Mouse (Mus musculus): Measurements from ENCODE around the gene Mcu. TPM values are rescaled to one million over a fixed set of nuclear protein-coding genes. Genes with fewer than 3 reads are reported as not detected.

Mcu gene
- polyA plus RNA-seq, 2 experiments, result 3.5 to 7.9 TPM

DNA sequence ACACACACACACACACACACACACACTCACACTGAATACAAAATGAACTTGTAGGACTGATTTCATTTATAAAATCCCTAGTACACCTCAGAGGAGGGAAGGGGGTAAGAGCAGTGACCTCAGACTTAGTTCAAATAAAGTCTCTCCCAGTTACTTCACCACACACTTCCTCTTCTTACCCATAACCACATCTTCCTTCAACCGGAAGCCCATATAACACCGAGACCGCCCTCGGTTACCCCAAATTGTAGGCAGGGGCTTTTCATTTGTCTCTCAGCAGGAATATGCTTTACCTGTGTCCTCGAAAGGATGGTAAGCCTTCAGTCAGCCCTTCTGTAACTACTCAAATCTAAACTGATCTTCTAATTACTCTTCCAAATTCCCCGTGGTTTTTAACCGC lies 27.1 kb downstream of the Mcu start:
- no peak for DNase-seq (ENCODE audit: low read depth in 3 of 3, low spot score in 3 of 3)
- WGBS (ENCODE audit: insufficient replicate concordance), result 17% methylated on average over 7 of the region's 7 CpGs
- TF ChIP-seq CTCF (IDR thresholded peaks at IDR 0.05; ENCODE audit: low read depth) (no peak), EP300 (IDR thresholded peaks at IDR 0.05; ENCODE audit: low read depth) (no peak)
- H3K4me1 ChIP-seq (replicated peaks; ENCODE audit: control insufficient read depth in 2 of 2, insufficient read depth in 2 of 2, low read length in 1 of 2), result peaks cover 0 to 5% of the 10 kb centered on the region in 2 experiments; a peak in 1 of 4 replicates
- no peaks in the 10 kb centered on the region for H3K27me3 ChIP-seq (ENCODE audit: control insufficient read depth, insufficient read depth, low read length)
- H3K36me3 ChIP-seq (replicated peaks; ENCODE audit: control insufficient read depth, insufficient read depth, low read depth), result no peaks in the 10 kb centered on the region
- no peak overlapping the region for H3K27ac ChIP-seq
- no peaks in the 10 kb centered on the region for H3K9me3 ChIP-seq (ENCODE audit: control insufficient read depth, low read length)
- no peak for ATAC-seq (ENCODE audit: insufficient read depth)
- peak overlapping the region; percentile 44 for H3K4me2 ChIP-seq (ENCODE audit: low read depth)
- H3K4me3 ChIP-seq (ENCODE audit: insufficient read depth in 1 of 2, low read depth in 2 of 2, low read length in 2 of 2), result no peak overlapping the region
- H3K9ac ChIP-seq (replicated peaks), result peak overlapping the region; percentile 9; the same call in 1 of the 2 replicates

DNA sequence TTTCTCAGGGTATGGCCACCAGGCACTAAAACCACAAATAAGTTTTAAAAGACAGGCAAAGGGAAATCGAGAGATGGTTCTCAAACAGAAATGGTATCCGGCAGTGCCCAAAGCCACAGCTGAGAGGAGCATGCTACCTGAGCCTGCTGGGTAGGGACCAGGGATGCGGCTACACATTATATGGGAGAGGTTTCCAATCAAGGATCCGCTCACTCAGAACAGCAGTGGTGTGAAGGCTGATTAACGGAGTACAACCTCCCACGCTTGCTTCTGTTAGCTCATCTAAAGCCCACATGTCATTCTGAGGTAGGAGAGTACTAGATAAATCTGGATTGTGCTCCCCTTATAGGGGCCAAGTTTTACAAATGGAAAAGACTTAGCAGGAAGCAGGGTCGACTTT lies 28.4 kb downstream of the Mcu start:
- Histone ChIP-seq H3K27ac (no peak overlapping the region), H3K4me2 (ENCODE audit: low read depth) (no peak overlapping the region), H3K27me3 (ENCODE audit: control insufficient read depth, insufficient read depth, low read length) (no peaks in the 10 kb centered on the region), H3K36me3 (replicated peaks; ENCODE audit: control insufficient read depth, insufficient read depth, low read depth) (no peaks in the 10 kb centered on the region; the same call in 1 of the 2 replicates), H3K4me1 (replicated peaks; ENCODE audit: control insufficient read depth in 2 of 2, insufficient read depth in 2 of 2, low read length in 1 of 2) (peaks cover 0 to 5% of the 10 kb centered on the region in 2 experiments; a peak in 1 of 4 replicates), H3K9ac (replicated peaks) (no peak overlapping the region), H3K9me3 (ENCODE audit: control insufficient read depth, low read length) (no peaks in the 10 kb centered on the region), H3K4me3 (ENCODE audit: insufficient read depth in 1 of 2, low read depth in 2 of 2, low read length in 2 of 2) (no peak overlapping the region)
- TF ChIP-seq CTCF (IDR thresholded peaks at IDR 0.05; ENCODE audit: low read depth), result no peak
- no peak for TF ChIP-seq EP300 (IDR thresholded peaks at IDR 0.05; ENCODE audit: low read depth)
- ATAC-seq (ENCODE audit: insufficient read depth) (no peak), DNase-seq (ENCODE audit: low read depth in 3 of 3, low spot score in 3 of 3) (no peak)
- WGBS (ENCODE audit: insufficient replicate concordance), result 64% methylated on average over 7 of the region's 7 CpGs

DNA sequence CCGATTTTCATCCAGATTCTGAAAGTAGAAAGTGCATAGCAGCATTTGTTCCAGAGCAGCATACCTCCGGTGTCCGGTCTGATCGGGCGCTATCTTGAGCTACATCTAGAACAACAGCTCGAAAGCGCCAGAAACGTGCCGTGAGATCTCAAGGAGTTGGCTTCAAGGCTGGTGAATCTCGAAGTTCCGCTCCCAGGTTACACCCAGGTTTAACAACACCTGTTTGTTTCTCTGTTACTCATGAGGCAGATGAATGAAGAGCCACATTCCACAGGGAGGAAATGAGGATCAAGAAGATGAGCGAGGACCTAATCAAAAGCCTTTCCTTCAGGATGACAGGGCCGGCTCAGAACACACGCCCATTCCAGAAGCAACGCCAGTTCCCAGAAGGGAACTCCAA lies 29.7 kb downstream of the Mcu start:
- Histone ChIP-seq H3K9ac (replicated peaks) (no peak overlapping the region), H3K27me3 (ENCODE audit: control insufficient read depth, insufficient read depth, low read length) (no peaks in the 10 kb centered on the region), H3K4me1 (replicated peaks; ENCODE audit: control insufficient read depth in 2 of 2, insufficient read depth in 2 of 2, low read length in 1 of 2) (peaks cover 7 to 11% of the 10 kb centered on the region in 2 experiments), H3K36me3 (replicated peaks; ENCODE audit: control insufficient read depth, insufficient read depth, low read depth) (no peaks in the 10 kb centered on the region; the same call in 1 of the 2 replicates), H3K27ac (no peak overlapping the region), H3K9me3 (ENCODE audit: control insufficient read depth, low read length) (no peaks in the 10 kb centered on the region), H3K4me2 (ENCODE audit: low read depth) (no peak overlapping the region), H3K4me3 (ENCODE audit: insufficient read depth in 1 of 2, low read depth in 2 of 2, low read length in 2 of 2) (no peak overlapping the region)
- no peak for ATAC-seq (ENCODE audit: insufficient read depth)
- WGBS (ENCODE audit: insufficient replicate concordance), result 83% methylated on average over 15 of the region's 15 CpGs
- TF ChIP-seq EP300 (IDR thresholded peaks at IDR 0.05; ENCODE audit: low read depth), result no peak
- TF ChIP-seq CTCF (IDR thresholded peaks at IDR 0.05; ENCODE audit: low read depth), result no peak
- DNase-seq (ENCODE audit: low read depth in 3 of 3, low spot score in 3 of 3), result no peak

GRCm38 (mm10) chr10:59585621-59586020 lies 30.9 kb downstream of the Mcu start:
- H3K4me3 ChIP-seq (ENCODE audit: insufficient read depth in 1 of 2, low read depth in 2 of 2, low read length in 2 of 2), result no peak overlapping the region
- DNase-seq (ENCODE audit: low read depth in 3 of 3, low spot score in 3 of 3) (no peak), ATAC-seq (ENCODE audit: insufficient read depth) (no peak)
- H3K4me1 ChIP-seq (replicated peaks; ENCODE audit: control insufficient read depth in 2 of 2, insufficient read depth in 2 of 2, low read length in 1 of 2), result peaks cover 12 to 16% of the 10 kb centered on the region in 2 experiments
- H3K27me3 ChIP-seq (ENCODE audit: control insufficient read depth, insufficient read depth, low read length), result no peaks in the 10 kb centered on the region
- H3K9me3 ChIP-seq (ENCODE audit: control insufficient read depth, low read length), result no peaks in the 10 kb centered on the region
- no peaks in the 10 kb centered on the region; the same call in 1 of the 2 replicates for H3K36me3 ChIP-seq (replicated peaks; ENCODE audit: control insufficient read depth, insufficient read depth, low read depth)
- H3K9ac ChIP-seq (replicated peaks), result no peak overlapping the region
- TF ChIP-seq CTCF (IDR thresholded peaks at IDR 0.05; ENCODE audit: low read depth) (no peak), EP300 (IDR thresholded peaks at IDR 0.05; ENCODE audit: low read depth) (no peak)
- no peak overlapping the region for H3K27ac ChIP-seq
- H3K4me2 ChIP-seq (ENCODE audit: low read depth), result no peak overlapping the region
- 70% methylated on average over 5 of the region's 5 CpGs for WGBS (ENCODE audit: insufficient replicate concordance)

DNA sequence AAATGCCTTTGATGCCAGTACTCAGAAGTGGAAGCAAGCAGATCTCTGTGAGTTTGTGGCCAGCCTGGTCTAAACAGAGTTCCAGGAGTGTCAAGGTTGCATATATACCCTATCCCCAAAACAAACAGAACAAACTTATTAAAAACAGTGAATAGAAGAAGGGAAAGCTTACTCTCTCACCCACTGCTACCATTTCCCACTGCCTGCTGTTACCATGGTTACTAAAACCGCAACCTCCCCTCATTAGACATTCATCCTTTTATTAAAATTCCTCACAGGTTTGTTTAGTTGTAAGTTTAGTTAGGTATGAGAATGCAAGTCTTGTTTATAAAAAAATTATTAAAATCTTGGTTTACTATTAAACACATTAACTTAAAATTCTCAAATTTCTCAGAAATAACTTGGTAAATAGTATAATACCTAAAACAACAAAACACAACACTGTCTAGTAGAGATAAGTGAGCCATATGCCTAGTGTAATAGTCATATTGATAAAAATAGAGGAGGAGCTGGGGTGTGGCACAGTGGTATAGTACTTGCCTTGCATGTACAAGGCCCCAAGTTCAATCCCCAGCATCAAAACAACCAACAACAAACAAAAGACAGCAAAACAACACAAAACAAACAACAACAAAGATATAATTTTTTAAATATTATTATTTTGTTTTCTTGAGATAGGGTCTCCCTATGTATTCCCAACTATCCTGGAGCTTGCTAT lies 34.5 kb downstream of the Mcu start:
- H3K36me3 ChIP-seq (replicated peaks; ENCODE audit: control insufficient read depth, insufficient read depth, low read depth), result no peaks in the 10 kb centered on the region; the same call in 1 of the 2 replicates
- no peak overlapping the region for H3K4me2 ChIP-seq (ENCODE audit: low read depth)
- WGBS (ENCODE audit: insufficient replicate concordance), result 55% methylated on average over 1 of the region's 1 CpGs
- H3K4me1 ChIP-seq (replicated peaks; ENCODE audit: control insufficient read depth in 2 of 2, insufficient read depth in 2 of 2, low read length in 1 of 2), result peaks cover 23 to 30% of the 10 kb centered on the region in 2 experiments
- H3K27me3 ChIP-seq (ENCODE audit: control insufficient read depth, insufficient read depth, low read length), result no peaks in the 10 kb centered on the region
- no peak overlapping the region for H3K9ac ChIP-seq (replicated peaks)
- no peak overlapping the region for H3K4me3 ChIP-seq (ENCODE audit: insufficient read depth in 1 of 2, low read depth in 2 of 2, low read length in 2 of 2)
- no peak overlapping the region for H3K27ac ChIP-seq
- ATAC-seq (ENCODE audit: insufficient read depth) (peak; percentile 78; the same call in 1 of the 2 replicates), DNase-seq (ENCODE audit: low read depth in 3 of 3, low spot score in 3 of 3) (peak in 2 of 3 experiments; percentile 33 to 56)
- H3K9me3 ChIP-seq (ENCODE audit: control insufficient read depth, low read length), result no peaks in the 10 kb centered on the region
- no peak for TF ChIP-seq CTCF (IDR thresholded peaks at IDR 0.05; ENCODE audit: low read depth)
- TF ChIP-seq EP300 (IDR thresholded peaks at IDR 0.05; ENCODE audit: low read depth), result 0 out of 2 replicates have a peak, but pooled peaks have one; percentile 13

Measured in liver, embryonic 14.5 days (tissue).